Mouse (Mus musculus) stomach, embryonic 14.5 days (tissue): ENCODE data around the gene Megf6. TPM values are rescaled to one million over a fixed set of nuclear protein-coding genes. Genes with fewer than 3 reads are reported as not detected.

Source experiments
- ATAC-seq: fragments of 200-750 bp; cut with Nextera tagmentation; 2 replicates; pipeline ENCODE4 v1.8.0; 2017; ENCODE audit warnings: low read depth, moderate TSS enrichment; ENCODE audit not compliant: insufficient number of reproducible peaks, insufficient read depth, low FRiP score
- H3K27ac ChIP-seq: fragments of 300-500 bp; sonication (generic); 2 replicates; pipeline ENCODE4 v1.5.1; 2014; ENCODE audit warnings: mild to moderate bottlenecking, low read length, moderate library complexity, mixed read lengths
- H3K27me3 ChIP-seq: fragments of 300-500 bp; sonication (generic); 2 replicates; pipeline ENCODE4 v1.6.1; 2014; ENCODE audit warnings: low read length, control low read depth, mixed read lengths; ENCODE audit not compliant: control insufficient read depth, insufficient read depth
- H3K36me3 ChIP-seq: fragments of 300-500 bp; sonication (generic); 2 replicates; pipeline ENCODE4 v1.6.1; 2014; ENCODE audit warnings: mild to moderate bottlenecking, control low read depth, low read length, moderate library complexity, mixed read lengths; ENCODE audit not compliant: control insufficient read depth, insufficient read depth
- H3K4me1 ChIP-seq: fragments of 300-500 bp; sonication (generic); 2 replicates; pipeline ENCODE4 v1.6.1; 2014; ENCODE audit warnings: low read length, control low read depth, mixed read lengths; ENCODE audit not compliant: control insufficient read depth, insufficient read depth
- H3K4me2 ChIP-seq: fragments of 300-500 bp; sonication (generic); replicated peaks from 2 replicates; pipeline ENCODE4 v1.6.1; 2014; ENCODE audit warnings: low read depth, low read length, control low read depth
- H3K4me3 ChIP-seq: fragments of 300-500 bp; sonication (generic); 2 replicates; pipeline ENCODE4 v1.5.1; 2014; ENCODE audit warnings: low read depth, low read length, control low read depth
- H3K9ac ChIP-seq: fragments of 300-500 bp; sonication (generic); replicated peaks from 2 replicates; pipeline ENCODE4 v1.6.1; 2014; ENCODE audit warnings: low read depth, mild to moderate bottlenecking, control low read depth, low read length, moderate library complexity, mixed read lengths
- H3K9me3 ChIP-seq: fragments of 300-500 bp; sonication (generic); 2 replicates; pipeline ENCODE4 v1.6.1; 2016; ENCODE audit warnings: low read depth, low read length, control low read depth; ENCODE audit not compliant: control insufficient read depth
- WGBS: fragments of 180-500 bp; shearing (Covaris S2); extraction: QIAGEN DNeasy Blood & Tissue Kit; methylation state at CpG from one replicate; pipeline ENCODE4 v1.1.7; 2014; 5-methylcytosine and 5-hydroxymethylcytosine counted together
- polyA plus RNA-seq: library from polyadenylated mRNA; unstranded; fragments of >200 nt; fragmentation: Nextera tagmentation; extraction: Ambion mirVana; gene quantifications from 2 replicates; pipeline ENCODE4 v1.2.1, GENCODE M21; 2014

Gene Megf6
- polyA plus RNA-seq, 1 experiment from 2014 or later: 16.8 TPM

DNA sequence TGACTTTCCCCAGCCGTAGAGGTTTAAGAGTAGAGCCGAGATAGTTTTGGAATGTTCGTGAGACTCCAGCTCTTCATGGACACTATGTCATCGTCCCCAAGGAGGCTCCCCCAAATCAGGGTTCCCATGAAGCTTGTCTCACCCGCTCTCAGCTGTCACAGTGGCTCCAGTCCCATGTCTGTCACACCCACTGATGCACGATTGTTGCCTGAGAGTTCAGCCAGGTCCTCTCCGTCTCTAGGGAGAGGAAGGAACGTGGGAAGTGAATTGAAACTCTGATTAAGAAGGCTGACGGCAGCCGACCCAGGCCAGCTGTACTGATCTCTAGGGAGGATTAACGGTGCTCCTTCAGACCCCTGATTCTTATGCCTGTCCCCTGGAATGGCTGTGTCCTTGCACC lies 57.8 kb downstream of the Megf6 start:
- WGBS: 71% methylated on average over 11 of the region's 11 CpGs
- peaks cover 20% of the 10 kb centered on the region for H3K4me1 ChIP-seq
- H3K4me2 ChIP-seq: no peak overlapping the region
- H3K27ac ChIP-seq: no peak overlapping the region
- no peak for ATAC-seq
- H3K36me3 ChIP-seq: no peaks in the 10 kb centered on the region
- H3K4me3 ChIP-seq: no peak overlapping the region
- no peaks in the 10 kb centered on the region for H3K9me3 ChIP-seq
- no peaks in the 10 kb centered on the region for H3K27me3 ChIP-seq
- H3K9ac ChIP-seq: no peak overlapping the region

DNA sequence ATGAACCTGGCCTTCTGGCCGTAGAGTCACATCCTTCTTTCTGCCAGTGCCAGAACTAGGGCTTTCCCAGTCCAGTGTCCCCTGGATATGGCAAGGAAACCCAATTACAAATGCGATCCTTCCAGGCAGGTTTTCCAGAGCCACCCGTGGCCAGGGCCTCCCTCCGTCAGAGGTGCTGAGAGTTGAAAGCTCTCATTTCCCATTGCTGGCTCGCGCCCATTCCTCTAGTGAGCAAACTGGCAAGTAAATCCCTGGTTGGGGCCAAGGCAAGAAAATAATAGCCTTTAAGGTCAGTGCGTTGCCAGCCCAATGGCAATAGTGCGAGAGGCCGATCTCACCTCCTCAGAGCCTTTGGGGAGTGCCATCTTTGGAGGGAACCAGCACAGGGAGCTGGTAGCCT lies 59.0 kb downstream of the Megf6 start:
- no peaks in the 10 kb centered on the region for H3K9me3 ChIP-seq
- H3K27ac ChIP-seq: no peak overlapping the region
- H3K4me3 ChIP-seq: no peak overlapping the region
- no peak overlapping the region for H3K4me2 ChIP-seq
- no peak for ATAC-seq
- H3K27me3 ChIP-seq: no peaks in the 10 kb centered on the region
- H3K36me3 ChIP-seq: no peaks in the 10 kb centered on the region
- H3K9ac ChIP-seq: no peak overlapping the region
- 92% methylated on average over 9 of the region's 9 CpGs for WGBS
- H3K4me1 ChIP-seq: peaks cover 13% of the 10 kb centered on the region; the same call in 1 of the 2 replicates

DNA sequence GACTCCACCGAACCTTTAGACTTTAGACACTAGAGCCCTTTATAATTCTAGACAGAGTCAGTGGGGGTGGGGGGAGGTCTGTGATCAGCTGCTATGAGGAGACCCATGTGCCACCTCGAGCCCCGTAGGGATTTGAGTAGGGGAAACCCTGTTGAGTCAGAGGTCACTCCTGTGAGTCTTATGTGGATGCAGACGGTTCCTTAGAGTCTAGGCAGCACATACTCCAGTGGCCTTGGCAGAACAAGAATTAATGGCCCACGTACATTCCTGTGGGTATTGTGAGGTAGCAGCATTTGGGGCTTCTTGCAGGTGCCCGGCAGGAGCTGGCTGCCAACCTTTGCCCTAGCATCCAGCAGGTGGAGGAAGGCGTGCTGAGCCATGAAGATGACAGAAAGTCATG lies 60.9 kb downstream of the Megf6 start:
- peaks cover 7% of the 10 kb centered on the region; the same call in 1 of the 2 replicates for H3K4me1 ChIP-seq

GRCm38 (mm10) chr4:154232295-154232694 lies 61.8 kb downstream of the Megf6 start:
- Histone ChIP-seq H3K27ac (no peak overlapping the region), H3K27me3 (no peaks in the 10 kb centered on the region), H3K4me3 (no peak overlapping the region), H3K4me1 (peaks cover 10% of the 10 kb centered on the region; the same call in 1 of the 2 replicates), H3K9me3 (no peaks in the 10 kb centered on the region), H3K9ac (no peak overlapping the region), H3K4me2 (no peak overlapping the region), H3K36me3 (no peaks in the 10 kb centered on the region)
- WGBS: 42% methylated on average over 4 of the region's 4 CpGs
- no peak for ATAC-seq

More for the DNA sequence above, 60.9 kb downstream of the Megf6 start:
- Histone ChIP-seq H3K36me3 (no peaks in the 10 kb centered on the region), H3K4me2 (no peak overlapping the region), H3K4me3 (no peak overlapping the region), H3K27ac (no peak overlapping the region), H3K27me3 (no peaks in the 10 kb centered on the region), H3K9me3 (no peaks in the 10 kb centered on the region), H3K9ac (no peak overlapping the region)
- no peak for ATAC-seq
- 64% methylated on average over 7 of the region's 7 CpGs for WGBS

GRCm38 (mm10) chr4:154236001-154236400 lies 65.5 kb downstream of the Megf6 start:
- Histone ChIP-seq H3K27me3 (no peaks in the 10 kb centered on the region), H3K4me2 (no peak overlapping the region), H3K4me3 (no peak overlapping the region), H3K36me3 (no peaks in the 10 kb centered on the region), H3K9me3 (no peaks in the 10 kb centered on the region), H3K27ac (no peak overlapping the region; the same call in 1 of the 2 replicates), H3K4me1 (peaks cover 18% of the 10 kb centered on the region; the same call in 1 of the 2 replicates), H3K9ac (no peak overlapping the region)
- ATAC-seq: no peak
- WGBS: 68% methylated on average over 3 of the region's 3 CpGs

- no peaks in the 10 kb centered on the region for H3K36me3 ChIP-seq
- 8% methylated on average over 10 of the region's 10 CpGs for WGBS
Measured at GRCm38 (mm10) chr4:154236893-154237292, 66.4 kb downstream of the Megf6 start.

GRCm38 (mm10) chr4:154237306-154237705 lies 66.8 kb downstream of the Megf6 start:
- Histone ChIP-seq H3K9me3 (no peaks in the 10 kb centered on the region), H3K9ac (peak overlapping the region; percentile 18; the same call in 1 of the 2 replicates), H3K4me1 (peaks cover 15% of the 10 kb centered on the region; the same call in 1 of the 2 replicates), H3K27me3 (no peaks in the 10 kb centered on the region), H3K36me3 (no peaks in the 10 kb centered on the region), H3K4me3 (peak overlapping the region; percentile 17), H3K4me2 (peak overlapping the region; percentile 49), H3K27ac (no peak overlapping the region; the same call in 1 of the 2 replicates)
- peak; percentile 77 for ATAC-seq
- 4% methylated on average over 8 of the region's 9 CpGs for WGBS

More at GRCm38 (mm10) chr4:154236893-154237292, 66.4 kb downstream of the Megf6 start:
- H3K4me3 ChIP-seq: no peak overlapping the region
- peak overlapping the region; percentile 18; the same call in 1 of the 2 replicates for H3K9ac ChIP-seq
- no peaks in the 10 kb centered on the region for H3K9me3 ChIP-seq
- peaks cover 18% of the 10 kb centered on the region; the same call in 1 of the 2 replicates for H3K4me1 ChIP-seq
- ATAC-seq: peak; percentile 47; the same call in 1 of the 2 replicates
- H3K27me3 ChIP-seq: no peaks in the 10 kb centered on the region
- H3K27ac ChIP-seq: no peak overlapping the region; the same call in 1 of the 2 replicates
- peak overlapping the region; percentile 49 for H3K4me2 ChIP-seq

- no peak for ATAC-seq
- Histone ChIP-seq H3K9me3 (no peaks in the 10 kb centered on the region), H3K4me2 (no peak overlapping the region), H3K4me1 (peaks cover 13% of the 10 kb centered on the region; the same call in 1 of the 2 replicates), H3K4me3 (no peak overlapping the region), H3K9ac (no peak overlapping the region), H3K27me3 (no peaks in the 10 kb centered on the region), H3K36me3 (no peaks in the 10 kb centered on the region), H3K27ac (no peak overlapping the region)
- WGBS: 85% methylated on average over 8 of the region's 8 CpGs
Measured at GRCm38 (mm10) chr4:154239199-154239598, 68.7 kb downstream of the Megf6 start.

DNA sequence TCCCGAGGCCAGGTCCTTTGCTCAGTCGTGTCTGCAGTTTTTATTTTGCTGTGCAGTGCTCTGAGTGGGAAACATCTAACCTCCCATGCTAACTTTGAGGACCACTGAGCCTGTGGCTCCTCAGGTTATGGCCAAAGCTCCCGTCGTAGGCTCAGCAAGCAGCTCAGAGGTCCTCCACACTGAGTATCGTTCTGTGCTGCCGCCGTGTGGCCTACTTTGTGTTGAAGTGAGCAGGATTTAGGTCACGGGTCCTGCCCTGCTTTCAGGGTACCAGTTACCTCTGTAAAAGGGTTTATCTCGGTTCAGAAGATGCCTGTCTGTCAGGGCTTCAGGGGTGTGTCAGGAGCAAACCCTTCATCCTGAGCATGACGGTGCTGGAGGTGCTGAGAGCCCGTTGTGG lies 70.1 kb downstream of the Megf6 start:
- Histone ChIP-seq H3K27me3 (no peaks in the 10 kb centered on the region), H3K9me3 (no peaks in the 10 kb centered on the region), H3K36me3 (no peaks in the 10 kb centered on the region), H3K4me2 (no peak overlapping the region), H3K27ac (no peak overlapping the region), H3K9ac (no peak overlapping the region), H3K4me1 (peaks cover 11% of the 10 kb centered on the region; the same call in 1 of the 2 replicates), H3K4me3 (no peak overlapping the region)
- 70% methylated on average over 11 of the region's 11 CpGs for WGBS
- ATAC-seq: no peak
